Mouse (Mus musculus) thymus, postnatal 25 days (tissue): Measurements from ENCODE around the gene Mapkbp1.
A peak's percentile ranks its signal among the peaks of the same experiment; 100 is the strongest.

Experiments used
- DNase-seq: peaks from one replicate; pipeline ENCODE4 v3.0.0; 2022

Gene Mapkbp1

DNA sequence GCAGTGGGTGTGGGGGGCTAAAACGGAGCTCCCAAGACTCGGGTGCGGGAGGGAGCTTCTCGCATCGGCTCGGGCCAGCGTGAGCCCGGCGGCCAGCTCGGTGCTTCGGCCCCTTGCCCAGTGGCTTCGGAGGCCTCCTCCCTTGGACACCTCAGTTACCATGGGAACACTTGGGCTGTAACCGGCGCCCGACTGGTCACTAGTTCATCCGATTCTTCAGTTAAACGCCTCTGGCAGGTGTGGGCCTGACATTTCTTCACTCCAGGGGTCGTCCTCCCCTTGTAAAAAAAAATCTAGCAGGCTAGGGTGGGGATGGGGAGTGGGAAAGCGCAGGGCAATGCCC, at the start of gene Mapkbp1:
Mapkbp1 (plus strand) TSS at position 163 of the 343 bp plus-strand sequence.
- DNase-seq, result no peak

DNA sequence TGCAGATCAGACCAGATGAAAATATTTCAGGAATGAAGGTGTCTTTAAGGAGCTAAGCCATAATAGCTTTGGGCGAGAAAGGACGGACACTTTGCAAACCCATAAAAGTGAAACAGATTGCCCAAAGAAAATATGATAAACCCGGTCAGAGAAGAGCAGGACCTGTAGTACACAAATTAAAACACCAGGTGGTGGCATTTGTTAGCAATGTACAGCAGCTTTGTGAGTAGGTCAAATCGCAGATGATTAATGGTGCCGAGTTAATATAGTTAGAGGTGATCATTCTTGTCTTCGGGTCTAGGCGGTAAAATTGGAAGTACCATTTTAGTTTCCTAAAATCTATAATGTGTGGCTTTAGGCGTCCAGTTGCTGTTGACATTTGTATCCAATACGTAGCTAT, 1.9 kb upstream of the Mapkbp1 start:
- DNase-seq, result peak; percentile 49

DNA sequence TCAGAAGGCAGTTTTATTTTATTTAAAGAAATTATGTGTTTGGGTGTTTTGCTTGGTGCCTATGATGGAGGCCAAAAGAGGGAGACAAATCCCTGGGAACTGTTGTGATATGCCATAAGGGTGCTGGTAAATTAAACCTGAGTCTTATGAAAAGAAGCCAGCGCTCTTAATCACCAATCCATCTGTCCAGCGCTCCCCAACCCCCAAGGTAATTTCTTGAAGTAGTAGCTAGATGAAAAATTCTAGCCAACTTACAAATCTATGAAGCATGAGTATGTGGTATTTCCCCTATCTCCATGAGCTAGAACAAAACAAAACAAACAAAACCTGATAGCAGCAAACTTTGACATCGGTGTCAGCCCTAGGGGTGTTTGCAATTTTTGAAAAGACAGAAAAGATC, 1.2 kb upstream of the Mapkbp1 start:
- DNase-seq, result no peak

DNA sequence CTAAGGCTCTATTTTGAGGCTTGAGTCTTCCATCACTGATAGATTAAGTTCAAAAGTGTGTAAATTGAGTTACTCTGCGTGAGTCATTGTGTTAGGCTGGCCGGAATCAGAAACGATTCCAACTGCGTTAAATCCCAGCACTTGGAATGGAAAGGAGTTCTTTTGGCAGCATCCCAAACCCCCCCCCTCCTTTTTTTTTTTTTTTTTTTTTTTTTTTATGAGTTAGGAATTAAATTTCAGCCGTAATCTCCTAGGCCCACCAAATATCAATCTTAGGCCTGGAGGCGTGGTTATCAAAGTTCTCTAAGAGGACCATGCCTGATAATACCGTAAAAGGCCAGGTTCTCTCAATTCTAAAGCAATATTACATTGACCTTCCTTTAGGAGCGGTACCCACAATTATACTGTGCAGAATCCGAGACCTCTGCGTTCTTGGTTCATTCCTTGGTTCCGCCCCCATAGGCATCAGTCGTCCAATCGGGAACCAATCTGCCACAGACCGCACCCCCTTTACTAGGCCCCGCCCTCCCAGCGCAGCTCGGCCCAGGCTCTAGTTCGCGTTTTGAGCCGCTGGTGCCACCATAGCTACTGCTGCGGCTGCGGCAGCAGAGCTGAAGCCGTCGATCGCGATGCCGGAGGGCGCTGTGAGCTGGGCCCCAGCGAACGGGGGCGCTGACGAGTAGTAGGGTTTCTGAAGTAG, 512 bp upstream of the Mapkbp1 start:
- peak; percentile 96 for DNase-seq

DNA sequence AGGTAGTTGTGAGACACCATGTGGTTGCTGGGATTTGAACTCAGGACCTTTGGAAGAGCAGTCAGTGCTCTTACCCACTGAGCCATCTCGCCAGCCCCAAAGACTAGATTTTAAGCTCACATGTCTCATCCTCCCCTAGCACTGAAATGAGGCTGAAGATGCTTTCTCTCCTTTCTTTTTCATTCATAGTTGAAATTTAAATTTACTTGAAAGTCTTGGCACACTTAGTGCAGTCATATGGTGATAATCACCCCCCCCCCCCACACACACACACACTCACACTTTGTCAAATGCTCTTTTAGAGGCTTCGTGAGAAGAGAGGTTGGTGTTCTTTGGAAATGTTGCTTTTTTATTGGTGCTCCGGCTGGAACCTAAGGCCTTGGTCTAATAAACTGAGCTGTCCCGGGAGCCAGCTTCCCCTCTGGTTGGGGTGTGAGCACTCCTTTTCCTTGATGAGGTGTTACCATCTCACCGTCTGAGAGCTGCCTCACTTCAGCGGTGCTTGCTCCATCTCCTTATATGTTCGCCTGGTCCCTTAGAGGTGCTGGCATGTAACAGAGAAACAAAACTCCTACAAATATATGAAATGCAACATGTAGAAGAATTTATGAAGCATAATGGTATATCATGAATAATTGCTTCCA, 8.0 kb downstream of the Mapkbp1 start:
- no peak for DNase-seq

DNA sequence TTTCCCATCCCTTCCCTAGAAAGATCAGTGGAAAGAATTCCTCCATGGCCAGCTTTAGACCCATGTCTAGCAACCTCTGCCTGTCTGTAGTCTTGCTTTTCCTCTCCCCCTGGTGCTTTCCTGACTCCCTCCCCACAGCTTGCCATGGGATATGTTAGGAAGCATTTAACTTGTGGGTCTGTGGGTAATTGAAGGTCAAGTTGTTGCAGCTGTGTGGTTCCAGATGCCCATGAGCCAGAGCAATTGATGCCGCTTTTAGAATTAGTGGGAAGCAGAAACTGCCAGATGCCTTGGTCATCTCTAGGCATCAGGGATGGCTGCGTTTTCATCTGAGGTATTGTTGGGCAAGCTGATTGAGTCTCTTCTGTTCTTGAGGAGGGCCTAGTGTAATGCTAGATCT, 9.1 kb downstream of the Mapkbp1 start:
- no peak for DNase-seq

DNA sequence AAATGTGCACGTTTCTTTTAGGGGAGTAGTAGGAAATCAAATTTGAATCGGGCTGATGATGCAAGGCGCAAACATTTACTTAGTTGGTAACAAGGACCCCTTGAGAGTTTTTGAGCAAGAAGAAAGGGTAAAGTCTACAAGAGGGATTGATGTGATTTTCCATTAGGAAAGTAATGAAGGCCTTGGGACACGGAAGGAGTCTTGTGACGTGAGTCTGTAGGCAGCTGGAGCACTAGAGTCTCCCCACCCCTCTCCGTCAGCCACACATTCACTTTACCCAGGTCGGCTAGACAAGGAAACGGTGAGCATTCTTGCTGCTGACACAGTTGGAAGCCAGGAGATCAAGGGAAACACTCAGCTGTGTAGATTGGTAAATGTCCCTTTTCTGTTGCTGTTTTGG, 13.4 kb downstream of the Mapkbp1 start:
- no peak for DNase-seq

DNA sequence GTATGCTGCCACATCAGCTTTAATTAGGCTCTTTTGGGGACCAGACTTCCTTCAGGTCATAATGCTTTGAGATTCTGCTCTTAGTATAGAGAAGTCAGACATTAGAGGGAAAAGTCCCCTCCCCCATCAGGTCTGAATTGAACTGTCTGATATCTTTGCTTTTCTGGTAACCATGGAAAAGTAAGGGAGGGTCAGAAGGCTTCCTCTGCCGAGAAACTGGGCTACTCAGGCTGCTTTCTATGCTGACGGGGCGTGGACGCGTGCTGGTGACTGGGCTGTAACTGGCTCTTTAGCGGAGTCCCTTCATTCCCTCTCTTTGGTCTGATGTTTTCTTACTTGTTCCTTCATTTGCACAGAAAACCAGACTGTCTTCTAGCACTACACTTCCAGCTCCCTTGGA, 13.9 kb downstream of the Mapkbp1 start:
- DNase-seq, result no peak

DNA sequence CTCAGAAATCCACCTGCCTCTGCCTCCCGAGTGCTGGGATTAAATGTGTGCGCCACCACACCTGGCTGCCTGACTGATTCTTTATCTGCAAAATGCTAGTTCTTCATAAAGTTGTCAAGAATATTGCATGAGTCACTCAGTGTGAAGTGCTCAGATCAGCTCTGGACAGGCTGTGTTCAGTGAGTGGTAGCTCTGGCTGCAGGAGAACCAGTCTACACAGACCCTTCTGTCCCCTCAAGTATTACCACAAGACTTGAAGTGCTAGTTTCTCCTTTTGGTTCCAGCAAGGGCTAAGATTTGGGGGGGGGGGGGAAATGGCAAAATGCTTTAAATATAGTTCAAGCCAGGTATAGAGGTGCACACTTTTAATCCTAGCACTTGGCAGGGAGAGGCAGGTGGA, 14.9 kb downstream of the Mapkbp1 start:
- DNase-seq, result no peak

DNA sequence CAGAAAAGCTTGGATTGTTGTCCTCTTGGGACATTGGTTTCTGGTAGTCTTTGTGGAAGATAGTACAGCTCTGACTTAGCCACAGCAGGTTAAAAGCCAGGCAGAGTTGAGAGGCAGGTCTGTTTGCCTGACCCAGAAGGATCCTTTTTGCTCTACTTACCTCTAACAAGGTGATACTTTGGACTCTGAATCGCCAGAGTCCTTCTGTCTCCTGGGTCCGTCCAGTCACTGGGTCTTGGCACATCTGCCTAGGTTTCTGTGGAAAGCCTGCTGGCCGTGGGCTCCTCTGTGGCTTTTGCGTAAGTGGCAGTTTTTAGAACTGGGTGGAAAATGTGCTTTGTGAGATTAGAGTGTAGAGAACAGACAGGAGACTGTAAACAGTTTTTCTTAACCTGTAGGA, 16.5 kb downstream of the Mapkbp1 start:
- DNase-seq, result no peak

DNA sequence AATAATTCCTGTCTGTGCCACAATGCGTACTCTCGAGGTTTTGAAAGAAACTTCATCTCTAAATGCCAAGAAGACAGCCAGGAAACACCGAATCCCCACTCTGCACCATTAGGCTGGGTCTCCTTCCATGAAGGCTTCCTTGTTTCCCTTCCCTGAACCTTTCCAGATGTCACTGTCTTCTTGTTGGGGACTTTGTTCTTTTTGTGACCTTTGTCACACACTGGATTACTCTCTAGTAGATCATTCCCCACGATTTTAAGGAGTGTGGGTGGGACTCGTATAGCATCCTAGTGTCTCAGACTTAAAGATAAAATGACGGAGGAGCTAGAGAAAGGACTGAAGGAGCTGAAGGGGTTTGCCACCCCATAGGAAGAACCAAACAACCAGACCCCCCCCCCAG, 18.4 kb downstream of the Mapkbp1 start:
- DNase-seq, result no peak

DNA sequence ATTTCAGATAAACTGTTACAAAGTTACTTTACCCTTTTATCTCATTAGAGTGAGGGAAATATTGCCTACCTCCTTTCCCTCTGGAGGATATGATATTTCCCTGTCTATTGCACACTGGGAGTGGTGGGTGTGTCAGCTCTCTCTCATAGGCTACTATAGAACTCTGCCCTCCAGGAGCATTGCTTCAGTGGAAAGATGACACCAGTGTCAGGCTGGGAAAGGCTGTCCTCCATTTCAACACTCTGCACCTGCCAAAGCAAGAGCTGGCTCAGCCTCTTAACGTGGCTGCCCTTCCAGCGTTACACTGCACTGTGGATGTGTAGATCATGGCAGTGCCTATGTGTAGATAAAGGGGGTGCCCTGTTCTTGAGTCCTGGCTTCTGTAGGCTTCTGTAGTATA, 19.9 kb downstream of the Mapkbp1 start:
- no peak for DNase-seq

DNA sequence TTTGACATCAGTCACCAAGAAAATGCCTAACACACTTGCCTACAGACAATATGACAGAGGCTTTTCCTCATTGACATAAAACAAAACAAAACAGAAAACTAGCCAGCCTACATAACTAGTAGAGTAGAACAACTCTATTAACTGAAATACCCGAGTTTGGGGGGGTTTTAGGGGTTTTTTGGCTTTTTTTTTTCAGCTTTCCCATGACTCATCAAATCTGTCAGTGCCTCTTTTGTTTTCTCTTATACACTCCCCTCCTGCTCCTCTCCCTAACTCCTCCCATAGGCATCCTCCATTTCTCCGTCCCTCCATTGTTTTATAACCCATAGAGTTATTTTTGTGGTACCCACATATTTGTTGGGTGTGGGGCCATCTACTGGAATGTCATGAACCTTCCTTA, 21.0 kb downstream of the Mapkbp1 start:
- DNase-seq, result no peak

DNA sequence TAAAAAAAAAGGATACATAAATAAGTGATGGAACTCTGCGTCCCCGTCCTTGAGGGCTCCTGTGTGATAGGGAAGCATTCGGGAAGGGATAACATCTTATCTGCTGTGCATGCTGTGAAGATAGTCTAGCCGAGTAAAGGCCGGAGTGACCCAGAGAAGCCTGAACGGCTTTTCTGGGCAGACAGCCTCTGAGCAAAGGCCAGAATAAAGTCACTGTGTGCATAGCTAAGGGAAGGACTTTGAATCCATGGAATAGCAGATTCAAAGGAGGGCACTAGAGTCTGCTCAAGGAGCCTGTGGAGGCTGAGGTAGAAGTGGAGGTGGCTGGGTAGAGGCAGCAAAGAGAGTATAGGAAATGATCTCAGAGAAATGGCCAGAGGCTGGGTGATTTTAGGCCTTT, 22.3 kb downstream of the Mapkbp1 start:
- DNase-seq, result no peak

DNA sequence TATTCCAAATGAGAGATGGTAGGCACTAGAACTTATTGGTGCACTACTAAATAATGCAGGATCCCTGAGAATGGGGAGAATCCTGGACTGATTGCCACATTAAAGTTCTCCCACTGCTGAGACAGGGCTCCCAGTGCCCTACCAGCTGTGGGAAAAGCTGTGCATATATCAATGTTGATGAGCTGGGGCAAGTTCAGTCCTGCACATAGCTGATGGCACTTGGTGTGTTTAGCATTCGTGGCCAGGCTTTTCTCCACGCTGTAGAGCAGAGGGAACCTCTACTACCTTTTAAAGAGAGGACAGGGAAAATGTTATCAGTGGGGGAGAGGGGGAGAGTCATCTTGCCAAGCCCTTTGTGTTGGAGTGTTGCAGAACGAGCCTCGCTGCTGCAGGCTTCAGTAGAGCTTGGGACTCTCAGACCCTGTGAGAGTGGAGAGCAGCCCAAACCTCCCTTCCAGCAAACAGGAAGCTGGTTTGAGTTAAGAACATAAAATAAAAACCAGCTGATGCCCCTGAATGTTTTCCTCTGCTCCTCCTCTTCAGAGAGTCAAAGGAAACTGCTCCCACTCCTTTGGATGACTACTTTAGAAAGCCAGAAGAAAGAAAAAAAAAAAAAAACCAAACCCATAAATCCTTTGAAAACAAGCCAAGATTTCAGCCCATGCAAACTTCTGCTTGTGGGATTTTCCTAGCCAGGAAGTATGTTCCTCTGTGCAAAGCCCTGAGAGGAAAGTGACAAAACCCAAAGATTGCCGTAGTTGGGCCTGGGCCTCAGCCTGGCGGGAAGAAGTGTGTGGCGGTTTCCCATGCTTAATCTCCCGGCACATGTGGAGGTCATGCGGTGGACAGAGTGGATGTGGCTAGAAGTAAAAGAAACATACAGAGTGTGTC, 23.1 kb downstream of the Mapkbp1 start:
- DNase-seq, result no peak

DNA sequence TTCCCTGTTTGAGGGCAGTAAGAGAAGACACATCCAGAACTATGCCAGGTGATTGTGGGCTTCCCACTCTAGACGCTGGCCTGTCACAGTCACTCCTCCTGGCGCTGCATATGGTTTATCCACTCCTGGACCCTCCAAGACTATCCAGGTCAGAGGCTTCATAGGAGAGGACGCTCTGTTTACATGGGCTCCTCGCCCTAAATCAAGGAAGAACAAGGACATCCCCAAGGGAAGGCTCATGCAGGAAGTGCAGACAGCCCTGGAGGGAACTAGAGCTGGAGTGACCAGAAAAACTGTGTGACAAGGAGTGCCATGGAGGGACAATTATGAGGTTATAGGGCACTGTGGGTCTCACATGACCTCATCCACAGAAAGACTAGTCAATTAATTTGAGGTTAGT, 24.9 kb downstream of the Mapkbp1 start:
- no peak for DNase-seq

DNA sequence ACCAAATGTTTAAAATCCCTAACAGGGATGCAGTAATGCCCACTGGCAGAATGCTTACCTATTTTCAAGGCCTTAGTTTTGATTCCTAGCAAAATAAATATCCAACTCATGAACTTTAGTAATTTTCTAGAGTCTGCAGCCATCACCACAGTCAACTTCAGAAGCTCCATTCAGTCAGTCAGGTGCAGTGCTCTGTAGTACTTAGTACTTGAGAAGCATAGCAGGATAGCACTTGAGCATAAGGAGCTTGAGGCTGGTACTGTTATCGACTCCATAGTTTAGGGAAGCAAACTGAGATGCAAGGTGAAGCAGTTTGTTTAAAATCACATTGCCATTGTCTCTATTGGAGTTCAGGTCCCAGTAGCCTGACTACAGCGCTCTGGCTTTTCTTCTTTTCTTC, 27.2 kb downstream of the Mapkbp1 start:
- DNase-seq, result no peak

DNA sequence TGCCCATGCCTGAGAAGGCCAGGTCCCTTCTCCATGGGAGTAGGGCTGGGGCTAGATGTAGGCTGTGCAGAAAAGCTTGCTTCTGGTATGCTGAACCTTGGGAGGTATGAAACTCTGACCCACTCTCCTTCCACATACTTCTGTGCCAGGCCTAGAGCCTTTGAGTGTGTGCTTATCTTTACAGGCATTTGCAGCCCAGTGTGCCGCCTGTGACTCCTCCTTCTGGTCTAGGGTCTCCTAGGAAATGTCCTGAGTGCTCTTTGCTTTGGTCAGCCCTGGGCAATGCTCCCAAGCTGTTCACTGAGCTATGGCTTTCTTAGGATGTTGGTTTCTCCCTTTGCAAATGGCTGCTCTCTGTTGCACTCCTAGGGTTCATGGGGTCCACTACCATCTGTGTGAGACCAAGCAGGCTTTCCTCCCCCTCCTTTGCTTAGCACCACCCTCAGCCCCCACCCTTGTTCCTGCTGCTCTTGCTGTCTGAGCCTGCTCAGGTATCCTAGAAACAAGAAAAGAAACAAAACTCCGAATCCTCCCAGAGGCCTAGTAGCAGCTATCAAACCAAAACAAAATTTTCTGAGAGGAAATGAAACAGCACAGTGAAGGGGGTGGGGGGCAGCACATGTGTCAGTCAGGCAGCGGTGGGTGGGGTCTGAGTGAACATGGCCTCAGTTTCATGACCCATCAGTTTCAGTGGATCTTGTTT, 28.5 kb downstream of the Mapkbp1 start:
- no peak for DNase-seq

DNA sequence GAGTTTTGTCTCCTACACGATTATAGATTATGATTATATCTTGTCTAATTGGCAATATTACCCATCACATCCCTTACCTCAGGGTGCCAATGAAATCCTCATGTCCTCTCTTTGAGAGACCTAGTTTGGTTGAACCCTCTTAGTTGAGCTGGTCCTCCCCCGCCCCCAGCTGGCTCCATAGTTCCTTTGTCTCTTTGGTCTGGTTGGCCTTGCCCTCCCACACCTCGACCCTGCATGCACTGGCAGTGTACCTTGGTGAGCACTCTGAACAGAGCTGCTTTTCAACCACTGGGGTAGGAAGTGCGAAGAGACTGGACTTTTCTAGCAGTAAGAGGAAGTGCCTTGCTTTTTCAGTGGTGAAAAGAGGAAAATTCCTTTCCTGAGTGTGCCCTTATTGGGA, 29.5 kb downstream of the Mapkbp1 start:
- DNase-seq, result no peak

DNA sequence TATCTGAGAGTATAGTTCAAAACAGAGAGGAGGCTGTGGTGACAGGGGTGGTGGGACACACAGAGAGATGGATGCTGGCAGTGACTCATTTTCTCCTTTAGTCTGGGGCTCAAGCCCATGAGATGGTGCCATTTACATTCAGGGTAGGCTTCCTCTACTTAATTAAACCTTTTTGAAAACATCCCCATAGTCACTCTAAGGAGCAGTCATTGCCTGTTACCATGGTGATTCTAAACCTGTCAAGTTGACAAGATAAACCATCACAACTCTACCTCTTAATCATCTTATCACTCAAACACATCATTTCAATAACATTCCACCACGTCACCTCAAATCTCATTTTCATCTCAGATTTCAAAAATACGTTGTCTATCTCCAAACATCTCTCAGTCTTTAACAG, 31.5 kb downstream of the Mapkbp1 start:
- no peak for DNase-seq

DNA sequence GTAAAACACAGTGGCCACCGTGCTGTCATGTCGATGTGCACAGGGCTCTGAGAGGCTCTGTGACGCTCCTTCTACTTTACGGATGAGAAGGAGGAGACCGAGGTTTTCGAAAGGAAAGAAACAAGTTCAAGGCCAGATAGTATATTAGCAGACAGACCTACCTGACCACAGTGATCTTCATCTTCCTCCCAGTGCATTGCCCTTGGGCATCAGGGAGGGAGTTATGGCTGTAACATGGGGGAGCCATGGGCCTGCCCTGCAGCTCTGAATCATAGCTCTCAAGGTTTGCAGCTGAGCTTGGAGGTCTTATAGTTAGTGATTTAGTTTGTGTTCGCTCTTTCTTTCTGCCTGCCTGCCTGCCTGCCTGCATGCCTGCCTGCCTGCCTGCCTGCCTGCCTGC, 34.2 kb downstream of the Mapkbp1 start:
- DNase-seq, result no peak

DNA sequence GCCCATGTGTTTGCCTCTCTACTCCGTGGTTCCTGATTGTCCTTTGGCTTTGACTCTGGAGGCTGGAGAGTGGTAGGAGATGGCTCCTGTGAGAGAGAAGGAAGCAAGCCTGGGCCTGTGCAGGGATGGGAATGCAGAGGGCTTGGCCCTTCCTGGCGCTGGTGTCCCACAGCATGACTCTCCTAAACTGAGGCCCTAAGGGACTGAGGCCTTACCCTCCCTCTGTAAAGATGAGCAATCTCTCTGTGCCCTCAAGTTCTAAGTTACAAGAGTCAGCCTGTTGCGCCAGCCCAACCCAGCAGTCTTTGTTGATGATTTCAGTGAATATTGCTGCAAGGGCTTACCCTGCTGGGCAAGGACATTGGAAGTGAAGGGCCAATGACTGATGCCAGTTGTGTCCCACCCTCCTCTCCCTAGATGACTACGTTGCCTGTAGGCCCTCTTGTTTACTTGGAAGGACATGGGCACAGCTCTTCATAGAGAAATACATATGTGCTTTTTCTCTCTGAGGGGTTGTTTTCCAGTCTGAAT, 35.2 kb downstream of the Mapkbp1 start:
- no peak for DNase-seq

DNA sequence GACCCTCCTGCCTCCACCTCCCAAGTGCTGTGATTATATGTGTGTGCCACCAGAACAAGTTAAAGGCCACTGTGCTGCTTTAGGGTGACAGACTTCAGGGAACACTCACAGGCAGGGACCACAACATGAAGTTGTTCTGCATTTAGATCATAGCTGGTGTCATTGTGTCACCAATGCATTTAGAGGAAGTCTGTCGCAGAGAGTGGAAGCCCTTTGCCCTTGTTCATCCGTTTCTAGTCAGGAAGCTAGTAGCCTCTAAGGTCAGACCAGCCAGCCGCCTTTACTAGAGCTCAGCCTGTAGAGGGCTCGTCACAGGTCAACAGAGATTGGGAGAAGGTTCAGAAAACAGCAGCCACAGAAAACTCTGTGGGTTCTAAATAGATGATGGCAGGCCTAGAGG, 36.2 kb downstream of the Mapkbp1 start:
- DNase-seq, result no peak
